Mouse (Mus musculus) heart, embryonic 14.5 days (tissue): ENCODE measurements around the gene Gm6169. TPM values are rescaled to one million over a fixed set of nuclear protein-coding genes. Genes with fewer than 3 reads are reported as not detected.

Experiments
- ATAC-seq: fragments of 200-750 bp; cut with Nextera tagmentation; 2 replicates; pipeline ENCODE4 v1.8.0; 2017; ENCODE audit warnings: low read depth, moderate TSS enrichment; ENCODE audit not compliant: insufficient number of reproducible peaks, insufficient read depth, low FRiP score
- H3K27ac ChIP-seq, 2 experiments: fragments of 200-500 bp in 1 of 2; fragments of 300-500 bp in 1 of 2; sonication (generic) in 1 of 2; replicated peaks in 1 of 2; 2 replicates each; pipeline ENCODE4 v1.5.1; 2012 to 2014; ENCODE audit warnings: low read depth in 2 of 2, low read length in 2 of 2, control low read depth in 1 of 2, mild to moderate bottlenecking in 1 of 2, mixed read lengths in 1 of 2; ENCODE audit not compliant: control insufficient read depth in 1 of 2, insufficient read depth in 1 of 2
- H3K27me3 ChIP-seq: fragments of 300-500 bp; sonication (generic); 2 replicates; pipeline ENCODE4 v1.6.1; 2014; ENCODE audit warnings: mild to moderate bottlenecking, low read length, control low read depth; ENCODE audit not compliant: control insufficient read depth, insufficient read depth
- H3K36me3 ChIP-seq: fragments of 300-500 bp; sonication (generic); 2 replicates; pipeline ENCODE4 v1.6.1; 2014; ENCODE audit warnings: mild to moderate bottlenecking, control low read depth, low read length, mixed read lengths; ENCODE audit not compliant: control insufficient read depth, insufficient read depth
- H3K4me1 ChIP-seq, 2 experiments: fragments of 200-500 bp in 1 of 2; fragments of 300-500 bp in 1 of 2; sonication (generic) in 1 of 2; 2 replicates each; pipeline ENCODE4 v1.6.1; 2012 to 2014; ENCODE audit warnings: low read length in 2 of 2, control low read depth in 1 of 2, mixed read lengths in 1 of 2; ENCODE audit not compliant: control insufficient read depth in 2 of 2, insufficient read depth in 2 of 2
- H3K4me2 ChIP-seq: fragments of 300-500 bp; sonication (generic); 2 replicates; pipeline ENCODE4 v1.6.1; 2014; ENCODE audit warnings: mild to moderate bottlenecking, low read length
- H3K4me3 ChIP-seq, 2 experiments: fragments of 200-500 bp in 1 of 2; fragments of 300-500 bp in 1 of 2; sonication (generic) in 1 of 2; 2 replicates each; pipeline ENCODE4 v1.5.1; 2012 to 2014; ENCODE audit warnings: low read length in 2 of 2, mild to moderate bottlenecking in 2 of 2, control low read depth in 1 of 2, low read depth in 1 of 2, moderate library complexity in 1 of 2; ENCODE audit not compliant: control insufficient read depth in 1 of 2, insufficient read depth in 1 of 2
- H3K9ac ChIP-seq: fragments of 300-500 bp; sonication (generic); 2 replicates; pipeline ENCODE4 v1.6.1; 2014; ENCODE audit warnings: mild to moderate bottlenecking, low read length
- H3K9me3 ChIP-seq: fragments of 300-500 bp; sonication (generic); 2 replicates; pipeline ENCODE4 v1.6.1; 2016; ENCODE audit warnings: low read length, control low read depth; ENCODE audit not compliant: control insufficient read depth
- WGBS: fragments of 180-500 bp; shearing (Covaris S2); extraction: QIAGEN DNeasy Blood & Tissue Kit; methylation state at CpG from one replicate; pipeline ENCODE4 v1.1.7; 2014; 5-methylcytosine and 5-hydroxymethylcytosine counted together
- polyA plus RNA-seq: library from polyadenylated mRNA; unstranded; fragments of >200 nt; fragmentation: Nextera tagmentation; extraction: Ambion mirVana; gene quantifications from 2 replicates; pipeline ENCODE4 v1.2.1, GENCODE M21; 2014

Gene Gm6169
- polyA plus RNA-seq, 1 experiment from 2014 or later = 3.6 TPM

DNA sequence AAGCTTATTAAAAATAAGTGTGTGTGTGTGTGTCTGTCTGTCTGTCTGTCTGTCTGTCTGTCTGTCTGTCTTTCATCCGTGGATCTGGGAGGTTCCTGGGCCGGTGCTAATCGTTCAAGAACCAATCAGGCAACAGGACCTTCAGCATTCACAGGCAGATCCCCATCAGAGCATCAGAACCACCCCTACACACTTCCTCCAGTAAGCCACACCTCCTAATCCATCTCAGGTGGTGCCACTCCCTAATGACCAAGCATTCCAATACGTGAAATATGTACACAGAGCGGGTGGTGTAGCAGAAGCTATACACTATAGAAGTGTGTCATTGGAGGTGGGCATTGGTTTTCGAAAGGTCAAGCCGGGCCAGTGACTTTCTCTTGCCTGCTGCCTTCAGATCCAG lies 16.6 kb downstream of the Gm6169 start:
- Histone ChIP-seq H3K27ac (no peak overlapping the region), H3K4me3 (no peak overlapping the region), H3K9ac (no peak overlapping the region), H3K4me1 (peaks cover 0 to 2% of the 10 kb centered on the region in 2 experiments; a peak in 1 of 4 replicates), H3K4me2 (no peak overlapping the region), H3K27me3 (no peaks in the 10 kb centered on the region), H3K36me3 (no peaks in the 10 kb centered on the region), H3K9me3 (no peaks in the 10 kb centered on the region)
- WGBS = 83% methylated on average over 7 of the region's 7 CpGs
- ATAC-seq = no peak

DNA sequence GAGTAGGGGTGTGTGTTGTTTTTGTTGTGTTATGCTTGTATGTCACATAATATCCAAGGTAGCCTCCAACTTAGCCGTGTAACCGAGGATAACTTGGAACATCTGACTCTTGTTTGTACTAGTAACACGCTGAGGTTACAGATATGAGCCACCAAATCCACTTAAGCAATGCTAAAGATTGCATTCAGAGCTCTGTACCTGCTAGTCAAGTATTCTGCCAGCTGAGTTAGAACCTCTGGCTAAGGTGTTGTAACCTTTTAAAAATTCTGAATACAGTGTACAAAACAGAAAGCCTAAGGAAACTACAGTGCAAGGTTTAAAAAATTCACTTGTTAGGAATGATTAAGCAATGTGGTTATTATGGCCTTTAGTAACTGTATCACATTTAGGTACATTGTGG lies 18.4 kb downstream of the Gm6169 start:
- Histone ChIP-seq H3K4me1 (no peaks in the 10 kb centered on the region), H3K36me3 (no peaks in the 10 kb centered on the region), H3K27ac (no peak overlapping the region), H3K9me3 (no peaks in the 10 kb centered on the region), H3K4me2 (no peak overlapping the region), H3K9ac (no peak overlapping the region), H3K27me3 (no peaks in the 10 kb centered on the region), H3K4me3 (no peak overlapping the region)
- no peak for ATAC-seq
- WGBS = 70% methylated on average over 3 of the region's 3 CpGs

DNA sequence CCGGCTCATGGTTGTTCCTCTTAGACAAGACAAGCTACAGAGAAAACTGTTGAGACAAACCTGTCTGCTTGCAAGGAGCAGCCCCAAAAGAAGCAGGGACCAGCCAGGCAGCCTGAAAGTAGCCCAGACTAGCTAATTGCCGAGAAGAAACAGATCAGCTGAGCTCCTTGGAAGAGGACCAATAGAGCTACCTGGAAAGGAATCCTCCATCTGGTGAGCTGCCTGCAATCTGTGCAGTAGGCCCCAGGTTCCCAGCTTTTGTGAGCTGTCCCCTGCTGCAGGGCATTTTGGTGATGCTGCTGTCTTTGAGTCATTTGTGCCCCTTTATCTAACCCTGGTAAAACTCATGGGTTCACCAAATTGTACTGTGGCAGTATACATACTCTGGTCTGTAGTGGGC lies 18.8 kb downstream of the Gm6169 start:
- Histone ChIP-seq H3K9ac (no peak overlapping the region), H3K36me3 (no peaks in the 10 kb centered on the region), H3K27me3 (no peaks in the 10 kb centered on the region), H3K4me2 (no peak overlapping the region), H3K27ac (no peak overlapping the region), H3K4me1 (no peaks in the 10 kb centered on the region), H3K9me3 (no peaks in the 10 kb centered on the region), H3K4me3 (no peak overlapping the region)
- WGBS = 70% methylated on average over 2 of the region's 2 CpGs
- ATAC-seq = no peak

DNA sequence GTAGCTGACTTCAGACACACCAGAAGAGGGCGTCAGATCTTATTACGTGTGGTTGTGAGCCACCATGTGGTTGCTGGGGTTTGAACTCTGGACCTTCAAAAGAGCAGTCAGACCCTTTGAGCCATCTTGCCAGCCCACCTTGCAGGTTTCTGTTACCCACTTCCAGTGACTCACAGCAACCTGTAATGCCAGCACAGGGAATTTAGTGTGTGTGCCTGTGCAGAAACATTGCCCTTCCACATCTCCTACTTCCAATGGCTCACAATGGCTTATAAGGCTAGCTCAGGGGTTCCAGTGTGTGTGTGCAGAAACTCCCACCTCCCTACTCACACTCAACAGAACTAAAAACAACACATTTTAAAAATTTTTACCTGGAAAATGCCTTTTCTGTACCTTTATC lies 21.5 kb downstream of the Gm6169 start:
- Histone ChIP-seq H3K4me2 (no peak overlapping the region), H3K27me3 (no peaks in the 10 kb centered on the region), H3K36me3 (no peaks in the 10 kb centered on the region), H3K4me1 (no peaks in the 10 kb centered on the region), H3K9ac (no peak overlapping the region), H3K9me3 (no peaks in the 10 kb centered on the region), H3K4me3 (no peak overlapping the region), H3K27ac (no peak overlapping the region)
- 93% methylated on average over 2 of the region's 2 CpGs for WGBS
- ATAC-seq = no peak

DNA sequence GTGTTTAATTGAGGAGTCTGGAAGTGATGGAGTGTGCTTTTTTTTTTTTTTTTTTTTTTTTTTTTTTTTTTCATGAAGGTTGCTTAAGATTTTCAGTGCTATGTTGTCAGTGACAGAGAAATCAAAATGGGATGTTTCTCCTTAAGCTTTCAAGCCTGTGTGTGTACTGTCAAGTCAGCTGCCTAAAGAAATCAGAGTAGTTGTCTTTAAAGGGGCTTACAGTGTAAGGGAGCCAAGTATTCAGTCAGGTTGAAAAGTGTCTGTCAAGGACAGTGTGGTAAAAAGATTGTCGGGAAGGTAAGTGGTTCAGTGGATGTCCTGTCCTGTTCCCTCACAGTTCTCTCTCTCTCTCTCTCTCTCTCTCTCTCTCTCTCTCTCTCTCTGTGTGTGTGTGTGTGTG lies 25.5 kb downstream of the Gm6169 start:
- Histone ChIP-seq H3K9me3 (no peaks in the 10 kb centered on the region), H3K4me3 (no peak overlapping the region), H3K27me3 (peaks cover 4% of the 10 kb centered on the region; the same call in 1 of the 2 replicates), H3K4me2 (no peak overlapping the region), H3K4me1 (peaks cover 0 to 4% of the 10 kb centered on the region in 2 experiments; a peak in 1 of 4 replicates), H3K36me3 (no peaks in the 10 kb centered on the region), H3K27ac (no peak overlapping the region), H3K9ac (no peak overlapping the region)
- 33% methylated on average over 1 of the region's 1 CpGs for WGBS
- ATAC-seq = no peak

DNA sequence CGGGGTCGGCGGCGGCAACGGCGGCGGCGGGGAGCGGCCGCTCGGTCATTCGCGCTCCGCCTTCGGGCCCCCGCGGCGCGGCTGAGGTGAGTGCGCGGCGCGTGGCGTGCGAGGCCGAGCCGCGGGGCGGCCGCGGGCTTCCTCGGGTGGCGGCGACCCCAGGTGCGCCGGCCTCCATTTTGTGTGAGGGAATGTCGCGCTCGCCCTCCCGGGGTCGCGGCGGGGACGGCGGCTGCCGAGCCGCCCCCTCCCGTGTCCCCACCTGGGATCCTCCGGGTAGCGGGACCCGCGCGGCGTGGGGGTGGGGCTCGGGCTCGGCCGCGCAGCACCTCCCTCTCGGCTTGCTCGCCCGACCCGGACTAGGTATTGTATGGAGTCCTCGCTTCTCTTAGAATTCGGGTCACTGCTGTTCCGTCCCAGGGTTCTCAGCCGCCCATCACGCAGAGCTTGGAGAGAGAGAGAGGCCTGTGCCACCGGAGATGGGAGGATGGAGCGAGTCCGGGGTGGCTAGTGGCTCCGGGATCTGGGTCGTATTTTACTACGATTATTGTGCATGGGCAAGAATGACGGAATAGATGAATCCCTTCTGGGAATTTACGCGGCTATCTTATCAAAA lies 27.3 kb downstream of the Gm6169 start:
- peak overlapping the region; percentile 85 for H3K9ac ChIP-seq
- no peaks in the 10 kb centered on the region for H3K9me3 ChIP-seq
- peak overlapping the region; percentile 6 to 75; a peak in 3 of 4 replicates for H3K27ac ChIP-seq
- no peaks in the 10 kb centered on the region for H3K36me3 ChIP-seq
- ATAC-seq = peak; percentile 72
- under 1% methylated on average over 61 of the region's 76 CpGs for WGBS
- H3K27me3 ChIP-seq = peaks cover 4% of the 10 kb centered on the region; the same call in 1 of the 2 replicates
- H3K4me1 ChIP-seq = peaks cover 0 to 4% of the 10 kb centered on the region in 2 experiments; a peak in 1 of 4 replicates
- H3K4me2 ChIP-seq = peak overlapping the region; percentile 86
- H3K4me3 ChIP-seq = peak overlapping the region; percentile 61 to 82

DNA sequence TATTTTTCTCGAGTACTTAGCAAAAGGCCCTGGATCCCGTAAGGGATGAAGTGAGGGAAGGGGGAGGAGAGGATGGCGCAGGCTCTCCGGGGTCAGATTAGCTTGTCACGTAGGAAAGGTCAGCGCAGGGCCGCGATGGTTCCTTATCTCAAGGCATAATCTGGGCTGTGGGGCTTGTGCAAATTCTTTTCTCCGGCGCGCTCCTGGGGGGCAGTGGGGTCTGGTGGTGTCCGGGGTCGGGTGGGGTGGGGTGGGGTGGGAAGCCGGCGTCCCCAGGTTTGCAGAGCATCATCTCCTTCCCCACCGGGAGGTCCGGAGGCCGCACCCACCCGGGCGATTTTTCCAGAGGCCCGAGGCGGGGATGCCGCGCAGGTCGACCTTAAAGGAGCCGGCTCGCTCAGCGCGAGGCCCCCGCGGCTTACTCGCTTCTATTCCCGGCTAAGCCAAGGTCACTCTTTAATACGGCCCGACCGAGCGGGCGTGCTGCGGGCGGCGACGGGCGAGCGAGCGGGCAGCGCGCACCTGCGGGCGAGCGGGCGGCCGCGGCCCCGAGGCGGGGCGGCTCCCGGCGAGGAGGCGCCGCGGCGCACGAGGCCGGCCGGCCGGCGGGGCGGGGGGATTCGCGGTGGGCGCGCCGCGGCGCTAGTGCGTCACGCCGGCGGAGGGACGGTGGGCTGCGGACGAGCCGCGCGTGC lies 28.0 kb downstream of the Gm6169 start:
- WGBS = 1% methylated on average over 56 of the region's 85 CpGs
- peak overlapping the region; percentile 58 to 75; a peak in 3 of 4 replicates for H3K27ac ChIP-seq
- peaks cover 0 to 4% of the 10 kb centered on the region in 2 experiments; a peak in 1 of 4 replicates for H3K4me1 ChIP-seq
- H3K36me3 ChIP-seq = no peaks in the 10 kb centered on the region
- no peaks in the 10 kb centered on the region for H3K9me3 ChIP-seq
- peaks cover 4% of the 10 kb centered on the region; the same call in 1 of the 2 replicates for H3K27me3 ChIP-seq
- peak; percentile 31; the same call in 1 of the 2 replicates for ATAC-seq
- peak overlapping the region; percentile 86 for H3K4me2 ChIP-seq
- peak overlapping the region; percentile 61 to 82 for H3K4me3 ChIP-seq
- H3K9ac ChIP-seq = peak overlapping the region; percentile 85
